Mouse (Mus musculus): Measurements from ENCODE around the gene Ndufa13. TPM values are rescaled to one million over a fixed set of nuclear protein-coding genes. Genes with fewer than 3 reads are reported as not detected.

Ndufa13 gene
- total RNA-seq, 2 experiments from 2014 or later: 166 to 176 TPM

DNA sequence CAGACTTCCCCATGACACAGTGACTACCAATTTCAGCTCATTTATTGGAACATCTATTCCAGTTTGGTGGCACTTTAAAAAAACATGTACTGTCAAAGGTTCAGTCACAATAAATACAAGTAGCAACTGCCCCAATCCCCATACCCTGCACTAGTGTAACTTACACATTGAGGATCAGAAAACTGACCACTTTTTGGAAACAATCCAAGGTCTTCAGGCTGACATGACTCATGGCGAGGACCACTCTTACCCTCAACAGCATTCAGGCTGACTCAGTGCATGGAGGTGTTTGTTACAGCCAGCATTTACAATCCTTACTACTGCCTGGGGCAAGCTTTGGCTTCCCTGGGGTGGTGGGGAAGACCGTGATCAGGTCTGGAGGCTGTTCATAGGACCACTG lies 4.7 kb upstream of the Ndufa13 start:
- no peak for DNase-seq

- DNase-seq: no peak
These were observed 3.9 kb upstream of the Ndufa13 start for GRCm38 (mm10) chr8:69906260-69906659.

- no peak for DNase-seq
These were observed 1.7 kb upstream of the Ndufa13 start for GRCm38 (mm10) chr8:69904096-69904495.

GRCm38 (mm10) chr8:69903063-69903542 lies 745 bp upstream of the Ndufa13 start:
- peak; percentile 99 for DNase-seq

GRCm38 (mm10) chr8:69901484-69902162 lies 735 bp downstream of the Ndufa13 start:
- DNase-seq: peak; percentile 95 to 97

- no peak for DNase-seq
These were observed 1.4 kb downstream of the Ndufa13 start for GRCm38 (mm10) chr8:69900895-69901451.

- DNase-seq: no peak
These were observed 2.5 kb downstream of the Ndufa13 start for GRCm38 (mm10) chr8:69899876-69900275.

DNA sequence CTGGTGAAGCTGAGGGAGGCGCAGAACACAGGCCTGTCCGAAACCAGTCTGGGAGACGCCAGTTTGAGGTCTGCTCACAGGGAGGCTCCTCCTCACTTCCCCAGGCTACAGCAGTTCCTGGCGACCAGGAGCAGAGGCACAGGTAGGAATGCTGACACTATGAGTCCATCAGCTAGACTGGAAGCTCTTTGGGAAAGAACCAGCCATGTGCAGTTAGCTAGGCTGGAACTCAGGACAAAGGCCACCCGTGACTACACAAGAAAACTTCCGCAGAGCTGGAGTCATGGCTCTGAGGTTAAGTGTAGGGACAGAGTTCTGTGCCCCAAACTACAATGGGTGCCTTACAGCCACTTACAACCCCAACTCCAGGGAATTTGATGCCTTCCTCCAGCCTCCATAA lies 4.5 kb downstream of the Ndufa13 start:
- no peak for DNase-seq

GRCm38 (mm10) chr8:69895772-69896451 lies 6.4 kb downstream of the Ndufa13 start:
- no peak for DNase-seq

- DNase-seq: no peak
These were observed 7.5 kb downstream of the Ndufa13 start for GRCm38 (mm10) chr8:69894836-69895332.

- peak; percentile 48 to 60 for DNase-seq
These were observed 8.5 kb downstream of the Ndufa13 start for GRCm38 (mm10) chr8:69893863-69894262.

GRCm38 (mm10) chr8:69890813-69891241 lies 11.5 kb downstream of the Ndufa13 start:
- peak; percentile 39 to 60 for DNase-seq

DNA sequence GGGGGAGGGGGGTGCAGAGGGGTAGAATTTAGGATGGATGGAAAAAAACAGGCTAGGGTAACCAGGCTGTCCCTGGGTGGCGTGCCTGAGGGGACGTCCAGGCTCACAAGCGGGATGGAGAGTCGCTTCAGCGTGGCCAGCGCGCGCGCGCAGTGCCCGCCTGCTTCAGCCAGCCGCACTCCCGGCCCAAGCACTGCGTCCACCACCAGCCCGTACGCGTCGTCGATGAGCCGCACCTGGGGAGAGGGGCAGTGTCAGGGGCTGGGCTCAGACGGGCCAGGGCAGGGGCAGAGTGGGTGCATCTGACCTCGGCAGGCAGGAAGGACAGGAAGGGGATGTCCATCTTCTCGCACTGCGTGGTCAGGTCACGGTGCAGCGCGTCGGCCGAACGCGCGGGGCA lies 13.5 kb downstream of the Ndufa13 start:
- DNase-seq: peak in 1 of 2 experiments; percentile 44

DNA sequence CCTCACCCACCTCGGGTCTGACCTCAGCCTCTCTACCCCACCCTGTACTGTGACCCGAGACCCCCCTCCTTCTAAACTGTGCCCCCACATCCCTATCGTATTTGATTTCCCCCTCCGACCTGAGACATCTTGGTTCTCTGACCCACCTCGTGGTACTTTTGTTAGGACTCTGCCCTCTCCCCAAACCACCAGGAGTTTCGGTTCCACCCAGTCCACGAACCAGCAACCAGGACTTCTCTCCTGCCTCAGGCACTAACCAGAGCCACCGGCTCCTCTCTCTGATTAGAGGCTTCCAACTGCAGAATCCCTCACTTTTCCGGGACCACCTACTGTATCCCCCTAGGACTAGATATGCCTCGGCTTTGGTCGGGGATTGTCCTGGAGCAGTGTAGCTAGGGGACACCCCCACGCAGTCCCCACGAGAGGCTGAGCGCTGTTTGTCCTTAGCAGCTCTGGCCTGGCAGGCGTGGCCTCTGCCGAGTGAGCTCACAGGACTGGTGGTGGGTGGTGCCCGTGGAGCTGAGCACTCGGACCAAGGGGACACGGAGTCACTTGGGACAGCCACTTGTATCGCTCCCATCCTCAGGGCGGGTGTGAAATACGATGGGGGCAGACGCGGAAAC lies 14.0 kb downstream of the Ndufa13 start:
- peak; percentile 55 to 58 for DNase-seq

- DNase-seq: peak in 1 of 2 experiments; percentile 52
These were observed 14.8 kb downstream of the Ndufa13 start, which contains the start of gene Cilp2 for GRCm38 (mm10) chr8:69887289-69888243. Gene Cilp2 (minus strand): TSS chr8:69887687.

DNA sequence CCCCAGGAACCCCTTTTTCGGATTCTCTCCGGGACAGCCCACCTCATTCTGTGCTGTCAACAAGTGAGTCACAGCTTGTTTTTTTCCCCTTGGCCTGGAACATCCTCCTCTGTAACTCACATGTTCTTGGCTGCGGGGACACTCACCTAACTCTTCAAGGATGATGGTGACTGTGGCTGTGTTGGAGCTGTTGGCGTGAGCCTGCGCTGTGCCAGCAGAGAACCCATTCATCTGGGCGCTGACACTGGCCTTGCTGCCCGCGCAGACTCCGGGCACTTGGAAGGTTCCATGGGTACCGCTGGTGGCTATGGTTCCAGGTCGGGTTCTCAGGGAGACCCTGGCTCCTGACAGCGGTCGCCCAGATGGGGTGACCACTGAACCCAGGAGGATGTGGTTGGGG lies 18.2 kb downstream of the Ndufa13 start:
- peak; percentile 59 to 67 for DNase-seq

DNA sequence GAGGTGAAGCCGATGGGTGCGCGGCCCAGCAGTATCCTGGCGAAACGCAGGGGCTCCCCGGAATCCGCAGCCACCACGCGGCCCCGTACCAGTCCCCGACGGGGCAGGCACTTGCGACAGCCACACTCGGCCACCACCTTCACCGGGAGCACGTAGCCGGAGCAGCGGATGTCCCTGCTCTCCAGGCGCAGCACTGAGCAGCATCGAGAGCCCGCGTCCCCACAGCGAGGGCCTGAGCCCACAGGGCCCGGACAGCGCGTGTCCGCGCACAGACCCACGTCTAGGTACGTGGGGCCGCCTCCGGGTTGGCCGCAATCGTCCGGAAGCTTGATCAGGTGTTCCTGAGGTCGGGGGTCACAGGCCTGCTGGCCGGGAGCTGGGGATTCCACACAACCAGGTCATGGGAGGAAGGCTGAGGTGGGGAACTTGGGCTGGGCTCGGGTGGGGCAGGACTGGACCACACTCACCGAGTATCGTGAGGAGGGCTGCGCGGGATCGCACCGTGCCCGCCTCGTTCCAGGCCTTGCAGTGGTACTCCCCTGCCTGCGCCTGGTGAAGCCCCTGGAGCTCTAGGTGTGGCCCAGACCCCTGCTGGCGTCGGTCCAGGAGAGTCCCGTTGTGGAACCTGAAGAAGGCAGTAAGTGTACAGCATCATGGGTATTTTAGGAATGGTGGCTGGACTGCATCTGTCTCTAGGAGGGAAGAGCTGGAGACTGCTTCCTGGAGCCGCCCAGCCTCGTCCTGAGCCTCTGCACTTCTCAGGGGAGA lies 19.3 kb downstream of the Ndufa13 start:
- DNase-seq: no peak

GRCm38 (mm10) chr8:69882021-69882756 lies 20.2 kb downstream of the Ndufa13 start:
- DNase-seq: peak; percentile 43 to 59

DNA sequence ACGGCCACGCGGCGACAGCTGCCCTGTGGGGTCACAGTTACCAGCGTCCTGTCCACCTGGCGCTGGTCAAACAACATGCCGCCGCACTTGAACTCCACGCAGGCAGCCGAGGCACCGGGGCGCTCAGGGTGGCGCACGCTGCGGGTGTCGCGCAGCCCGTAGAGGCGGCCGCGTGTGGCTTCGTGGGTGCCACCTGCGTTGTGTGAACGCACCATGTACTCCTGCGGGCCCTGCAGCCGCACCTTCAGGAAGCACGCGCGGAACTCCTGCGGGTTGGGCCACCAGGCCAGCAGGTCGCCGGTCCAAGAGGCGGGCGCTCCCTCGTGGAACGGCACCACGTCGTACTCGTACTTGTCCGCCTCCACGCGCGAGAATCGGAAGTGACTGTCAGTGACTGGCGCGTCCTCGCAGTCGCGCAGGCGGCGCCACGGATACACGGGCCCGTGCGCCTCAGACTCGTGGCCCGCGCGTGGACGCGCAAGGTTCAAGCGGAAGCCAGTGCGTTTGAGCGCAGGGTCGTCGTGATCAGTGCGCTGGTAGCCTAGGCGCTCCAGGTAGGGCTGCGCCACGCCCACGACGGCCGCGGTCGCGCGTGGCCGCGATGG lies 21.0 kb downstream of the Ndufa13 start:
- no peak for DNase-seq
